Mouse (Mus musculus) stomach, embryonic 14.5 days (tissue): ENCODE results near the gene Crispld2. TPM values are rescaled to one million over a fixed set of nuclear protein-coding genes. Genes with fewer than 3 reads are reported as not detected.

ENCODE experiments used
- ATAC-seq: fragments of 200-750 bp; cut with Nextera tagmentation; 2 replicates; pipeline ENCODE4 v1.8.0; 2017; ENCODE audit warnings: low read depth, moderate TSS enrichment; ENCODE audit not compliant: insufficient number of reproducible peaks, insufficient read depth, low FRiP score
- H3K27ac ChIP-seq: fragments of 300-500 bp; sonication (generic); 2 replicates; pipeline ENCODE4 v1.5.1; 2014; ENCODE audit warnings: mild to moderate bottlenecking, low read length, moderate library complexity, mixed read lengths
- H3K27me3 ChIP-seq: fragments of 300-500 bp; sonication (generic); 2 replicates; pipeline ENCODE4 v1.6.1; 2014; ENCODE audit warnings: low read length, control low read depth, mixed read lengths; ENCODE audit not compliant: control insufficient read depth, insufficient read depth
- H3K36me3 ChIP-seq: fragments of 300-500 bp; sonication (generic); 2 replicates; pipeline ENCODE4 v1.6.1; 2014; ENCODE audit warnings: mild to moderate bottlenecking, control low read depth, low read length, moderate library complexity, mixed read lengths; ENCODE audit not compliant: control insufficient read depth, insufficient read depth
- H3K4me1 ChIP-seq: fragments of 300-500 bp; sonication (generic); 2 replicates; pipeline ENCODE4 v1.6.1; 2014; ENCODE audit warnings: low read length, control low read depth, mixed read lengths; ENCODE audit not compliant: control insufficient read depth, insufficient read depth
- H3K4me2 ChIP-seq: fragments of 300-500 bp; sonication (generic); replicated peaks from 2 replicates; pipeline ENCODE4 v1.6.1; 2014; ENCODE audit warnings: low read depth, low read length, control low read depth
- H3K4me3 ChIP-seq: fragments of 300-500 bp; sonication (generic); 2 replicates; pipeline ENCODE4 v1.5.1; 2014; ENCODE audit warnings: low read depth, low read length, control low read depth
- H3K9ac ChIP-seq: fragments of 300-500 bp; sonication (generic); replicated peaks from 2 replicates; pipeline ENCODE4 v1.6.1; 2014; ENCODE audit warnings: low read depth, mild to moderate bottlenecking, control low read depth, low read length, moderate library complexity, mixed read lengths
- H3K9me3 ChIP-seq: fragments of 300-500 bp; sonication (generic); 2 replicates; pipeline ENCODE4 v1.6.1; 2016; ENCODE audit warnings: low read depth, low read length, control low read depth; ENCODE audit not compliant: control insufficient read depth
- WGBS: fragments of 180-500 bp; shearing (Covaris S2); extraction: QIAGEN DNeasy Blood & Tissue Kit; methylation state at CpG from one replicate; pipeline ENCODE4 v1.1.7; 2014; 5-methylcytosine and 5-hydroxymethylcytosine counted together
- polyA plus RNA-seq: library from polyadenylated mRNA; unstranded; fragments of >200 nt; fragmentation: Nextera tagmentation; extraction: Ambion mirVana; gene quantifications from 2 replicates; pipeline ENCODE4 v1.2.1, GENCODE M21; 2014

Gene Crispld2
- polyA plus RNA-seq, 1 experiment from 2014 or later = 29.1 TPM

DNA sequence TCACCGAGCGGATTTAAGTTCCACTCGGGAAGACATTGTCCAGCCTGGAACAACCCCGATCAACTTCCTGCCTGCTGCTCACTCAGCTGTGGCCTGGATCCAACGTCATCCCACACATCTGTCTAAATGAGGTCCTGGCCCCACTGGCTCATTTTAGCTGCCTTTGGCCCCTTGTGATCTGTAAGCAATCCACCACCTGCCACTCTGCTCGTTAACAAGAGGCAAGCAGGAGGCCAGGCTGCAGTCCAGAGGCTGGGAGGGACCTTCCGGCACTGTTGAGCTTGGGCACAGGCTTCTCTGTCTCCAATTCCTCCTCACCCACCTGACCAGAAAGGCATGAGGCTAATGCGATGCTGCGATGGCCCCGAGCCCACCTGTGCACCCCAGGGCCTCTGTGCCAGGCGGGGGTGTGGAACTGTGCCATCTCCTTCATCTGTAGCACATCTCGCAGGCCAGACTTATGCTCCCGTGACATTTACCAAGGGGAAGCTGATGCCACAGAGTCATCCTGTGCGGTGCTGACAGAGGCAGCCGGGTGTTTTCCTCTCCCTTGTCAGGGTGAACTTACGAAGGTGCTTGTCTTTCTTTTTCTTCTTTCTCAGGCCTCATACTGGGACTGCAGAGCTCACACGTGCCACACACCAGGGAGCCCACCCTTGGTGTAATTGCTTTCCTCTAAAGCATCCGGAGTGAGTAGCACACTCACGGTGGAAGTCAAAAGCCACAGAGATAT, 75.9 kb downstream of the Crispld2 start:
- 0 out of 2 replicates have a peak, but pooled peaks cover 5% of the 10 kb centered on the region for H3K4me1 ChIP-seq
- no peak overlapping the region for H3K4me2 ChIP-seq
- no peak overlapping the region for H3K4me3 ChIP-seq
- H3K27ac ChIP-seq = no peak overlapping the region
- ATAC-seq = no peak
- no peak overlapping the region for H3K9ac ChIP-seq
- no peaks in the 10 kb centered on the region for H3K36me3 ChIP-seq
- no peaks in the 10 kb centered on the region for H3K9me3 ChIP-seq
- 53% methylated on average over 19 of the region's 19 CpGs for WGBS
- no peaks in the 10 kb centered on the region for H3K27me3 ChIP-seq

DNA sequence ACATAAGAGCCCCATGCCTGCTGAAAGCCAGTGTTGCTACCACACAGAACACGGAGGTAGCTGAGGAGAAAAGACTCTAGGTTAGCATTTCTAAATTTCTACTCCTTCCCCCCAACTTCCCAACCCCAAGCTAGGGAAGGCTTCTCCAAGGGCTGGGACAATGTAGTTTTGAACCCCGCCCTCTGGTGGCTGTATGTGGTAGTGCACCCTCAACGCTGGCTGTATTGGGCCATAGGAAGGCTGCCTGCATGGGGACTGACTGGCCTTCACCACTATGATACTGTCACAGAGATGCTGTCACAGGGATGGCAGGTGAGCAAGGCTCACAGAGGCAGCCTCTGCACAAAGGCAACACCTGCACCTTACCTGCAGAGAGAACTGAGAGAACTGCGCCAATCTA, 79.4 kb downstream of the Crispld2 start:
- no peak overlapping the region for H3K27ac ChIP-seq
- WGBS = 27% methylated on average over 4 of the region's 4 CpGs

DNA sequence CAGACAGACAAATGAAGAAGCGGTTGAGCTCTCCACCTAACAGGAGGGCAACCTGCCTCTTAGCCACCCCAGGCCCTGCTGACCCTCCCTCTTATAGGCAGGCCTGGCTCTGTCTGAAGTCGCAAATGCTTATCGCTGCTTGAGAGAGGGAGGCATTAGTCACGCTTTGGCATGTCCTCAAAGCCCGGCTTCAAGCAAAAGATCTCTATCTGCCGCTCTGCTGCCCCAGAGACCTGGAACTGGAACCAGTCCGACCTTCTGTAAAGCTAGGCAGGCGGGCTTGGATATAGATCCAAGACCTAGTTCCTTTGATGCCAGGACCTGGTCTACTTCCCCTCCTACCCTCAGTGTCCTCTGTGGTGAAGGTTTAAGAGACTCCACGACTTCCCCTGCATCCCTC, 80.0 kb downstream of the Crispld2 start:
- WGBS = 56% methylated on average over 9 of the region's 9 CpGs
- Histone ChIP-seq H3K27ac (no peak overlapping the region), H3K9ac (no peak overlapping the region), H3K9me3 (no peaks in the 10 kb centered on the region), H3K4me1 (0 out of 2 replicates have a peak, but pooled peaks cover 5% of the 10 kb centered on the region), H3K36me3 (no peaks in the 10 kb centered on the region), H3K4me3 (no peak overlapping the region), H3K27me3 (no peaks in the 10 kb centered on the region), H3K4me2 (no peak overlapping the region)
- ATAC-seq = no peak

More for the DNA sequence above, 79.4 kb downstream of the Crispld2 start:
- peak; percentile 66; the same call in 1 of the 2 replicates for ATAC-seq
- Histone ChIP-seq H3K36me3 (no peaks in the 10 kb centered on the region), H3K9me3 (no peaks in the 10 kb centered on the region), H3K4me1 (0 out of 2 replicates have a peak, but pooled peaks cover 5% of the 10 kb centered on the region), H3K4me2 (no peak overlapping the region), H3K9ac (no peak overlapping the region), H3K4me3 (no peak overlapping the region), H3K27me3 (no peaks in the 10 kb centered on the region)

DNA sequence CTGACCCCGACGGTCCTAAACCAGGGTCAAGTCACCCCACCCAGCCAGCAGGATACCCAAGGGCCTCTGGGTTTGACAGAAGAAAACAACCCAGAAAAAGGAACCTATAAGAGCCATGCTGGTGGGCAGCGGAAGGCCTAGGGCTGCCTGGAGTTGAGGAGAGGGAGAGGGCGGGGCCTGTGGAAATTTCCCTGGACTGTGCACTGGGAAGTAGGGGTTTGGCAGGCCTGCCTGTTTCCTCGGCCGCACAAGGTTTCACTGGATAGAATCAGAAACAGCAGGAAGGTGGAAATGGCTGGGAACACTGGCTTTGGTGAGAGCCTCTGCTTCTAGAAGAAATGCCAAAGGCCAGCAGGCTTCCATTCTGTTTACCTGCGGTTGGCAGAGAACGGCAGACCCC, 80.6 kb downstream of the Crispld2 start:
- Histone ChIP-seq H3K9ac (no peak overlapping the region), H3K27me3 (no peaks in the 10 kb centered on the region), H3K4me3 (no peak overlapping the region), H3K9me3 (no peaks in the 10 kb centered on the region), H3K4me2 (no peak overlapping the region), H3K4me1 (0 out of 2 replicates have a peak, but pooled peaks cover 5% of the 10 kb centered on the region), H3K27ac (no peak overlapping the region), H3K36me3 (no peaks in the 10 kb centered on the region)
- no peak for ATAC-seq
- 81% methylated on average over 8 of the region's 8 CpGs for WGBS

DNA sequence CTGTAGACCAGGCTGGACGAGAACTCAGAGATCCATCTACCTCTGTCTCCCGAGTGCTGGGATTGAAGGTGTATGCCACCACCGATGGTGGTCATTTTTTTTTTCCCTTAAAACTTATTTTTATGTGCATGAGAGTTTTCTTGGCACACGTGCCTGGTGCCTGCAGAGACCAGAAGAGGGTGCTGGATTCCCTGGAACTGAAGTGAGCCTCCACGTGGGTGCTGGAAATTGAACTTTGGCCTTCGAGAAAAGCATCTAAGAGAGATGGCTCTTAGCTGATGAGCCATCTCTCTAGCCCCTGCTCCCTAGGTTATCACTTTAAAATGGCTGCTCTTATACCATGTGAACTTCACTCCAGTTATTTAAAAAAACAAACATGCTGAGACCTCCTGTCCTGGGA, 82.3 kb downstream of the Crispld2 start:
- Histone ChIP-seq H3K4me3 (no peak overlapping the region), H3K9ac (no peak overlapping the region), H3K4me1 (0 out of 2 replicates have a peak, but pooled peaks cover 5% of the 10 kb centered on the region), H3K4me2 (no peak overlapping the region), H3K27me3 (no peaks in the 10 kb centered on the region), H3K9me3 (no peaks in the 10 kb centered on the region), H3K36me3 (no peaks in the 10 kb centered on the region), H3K27ac (no peak overlapping the region)
- 66% methylated on average over 6 of the region's 6 CpGs for WGBS
- ATAC-seq = no peak

DNA sequence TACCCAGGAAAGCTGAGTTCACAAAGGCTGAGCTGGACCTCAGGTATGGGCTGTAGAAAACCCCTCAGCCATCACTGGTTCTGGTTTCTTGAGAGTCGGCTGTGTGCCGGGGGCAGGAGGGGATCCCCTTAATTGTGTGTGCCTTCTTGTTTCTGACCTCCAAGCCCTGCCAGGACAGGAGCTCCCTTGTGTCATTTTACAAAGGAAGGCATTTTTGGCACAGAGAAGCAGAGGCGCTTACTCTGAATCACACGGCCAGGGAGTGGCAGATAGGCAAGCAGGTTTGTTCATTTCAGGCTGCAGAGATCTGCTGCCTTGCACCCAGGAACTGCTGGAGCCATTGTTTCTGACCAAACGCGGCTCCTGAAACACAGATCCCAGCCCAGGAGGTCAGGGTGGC, 83.1 kb downstream of the Crispld2 start:
- Histone ChIP-seq H3K4me3 (no peak overlapping the region), H3K4me2 (no peak overlapping the region), H3K27ac (no peak overlapping the region; the same call in 1 of the 2 replicates), H3K9me3 (no peaks in the 10 kb centered on the region), H3K9ac (no peak overlapping the region), H3K27me3 (no peaks in the 10 kb centered on the region), H3K36me3 (no peaks in the 10 kb centered on the region), H3K4me1 (0 out of 2 replicates have a peak, but pooled peaks cover 5% of the 10 kb centered on the region)
- no peak for ATAC-seq
- 42% methylated on average over 6 of the region's 6 CpGs for WGBS

DNA sequence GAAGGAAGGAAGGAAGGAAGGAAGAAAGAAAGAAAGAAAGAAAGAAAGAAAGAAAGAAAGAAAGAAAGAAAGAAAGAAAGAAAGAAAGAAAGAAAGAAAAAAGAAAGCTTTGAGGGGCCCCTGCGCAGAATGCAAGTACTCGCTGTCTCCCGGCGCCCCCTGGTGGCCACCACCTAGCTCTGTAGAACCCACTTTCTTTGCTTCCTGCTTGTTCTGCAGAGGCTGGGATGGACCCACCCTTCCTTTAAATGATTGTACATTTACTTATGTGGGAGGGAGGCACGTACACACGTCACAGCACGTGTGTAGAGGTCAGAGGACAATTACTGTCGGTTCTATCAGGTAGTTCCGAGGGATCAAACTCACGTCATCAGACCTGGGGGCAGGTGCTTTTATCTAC, 85.8 kb downstream of the Crispld2 start:
- Histone ChIP-seq H3K4me1 (no peaks in the 10 kb centered on the region), H3K27me3 (no peaks in the 10 kb centered on the region), H3K27ac (no peak overlapping the region), H3K36me3 (peaks cover 11% of the 10 kb centered on the region; the same call in 1 of the 2 replicates), H3K4me3 (no peak overlapping the region), H3K4me2 (no peak overlapping the region), H3K9me3 (no peaks in the 10 kb centered on the region), H3K9ac (no peak overlapping the region)
- WGBS = 14% methylated on average over 10 of the region's 10 CpGs
- ATAC-seq = peak; percentile 62

DNA sequence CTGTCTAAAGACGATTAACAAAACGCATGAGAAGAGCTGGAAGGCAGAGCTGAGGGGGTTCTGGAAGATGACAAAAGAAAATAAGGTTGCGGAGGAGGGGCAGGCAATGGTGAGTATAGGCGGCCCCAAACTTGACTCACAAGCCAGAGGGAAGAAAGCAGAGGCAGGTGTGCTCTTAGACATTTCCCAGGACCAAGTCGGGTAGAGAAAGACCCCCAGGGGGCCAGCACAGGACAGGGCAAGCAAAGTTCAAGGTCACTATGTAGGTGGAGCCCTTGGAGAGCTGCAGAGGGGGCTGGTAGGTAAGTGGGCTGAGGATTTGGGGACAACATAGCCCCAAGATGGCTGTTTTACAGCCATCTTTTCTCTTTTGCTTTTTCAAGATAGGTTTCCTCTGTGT, 87.1 kb downstream of the Crispld2 start:
- WGBS = 54% methylated on average over 5 of the region's 5 CpGs
- Histone ChIP-seq H3K4me3 (no peak overlapping the region), H3K27ac (no peak overlapping the region), H3K9me3 (no peaks in the 10 kb centered on the region), H3K27me3 (no peaks in the 10 kb centered on the region), H3K36me3 (peaks cover 11% of the 10 kb centered on the region; the same call in 1 of the 2 replicates), H3K4me2 (no peak overlapping the region), H3K4me1 (no peaks in the 10 kb centered on the region), H3K9ac (no peak overlapping the region)
- ATAC-seq = no peak
